Mouse (Mus musculus): ENCODE data around the gene Gm10521.

The Gm10521 gene

DNA sequence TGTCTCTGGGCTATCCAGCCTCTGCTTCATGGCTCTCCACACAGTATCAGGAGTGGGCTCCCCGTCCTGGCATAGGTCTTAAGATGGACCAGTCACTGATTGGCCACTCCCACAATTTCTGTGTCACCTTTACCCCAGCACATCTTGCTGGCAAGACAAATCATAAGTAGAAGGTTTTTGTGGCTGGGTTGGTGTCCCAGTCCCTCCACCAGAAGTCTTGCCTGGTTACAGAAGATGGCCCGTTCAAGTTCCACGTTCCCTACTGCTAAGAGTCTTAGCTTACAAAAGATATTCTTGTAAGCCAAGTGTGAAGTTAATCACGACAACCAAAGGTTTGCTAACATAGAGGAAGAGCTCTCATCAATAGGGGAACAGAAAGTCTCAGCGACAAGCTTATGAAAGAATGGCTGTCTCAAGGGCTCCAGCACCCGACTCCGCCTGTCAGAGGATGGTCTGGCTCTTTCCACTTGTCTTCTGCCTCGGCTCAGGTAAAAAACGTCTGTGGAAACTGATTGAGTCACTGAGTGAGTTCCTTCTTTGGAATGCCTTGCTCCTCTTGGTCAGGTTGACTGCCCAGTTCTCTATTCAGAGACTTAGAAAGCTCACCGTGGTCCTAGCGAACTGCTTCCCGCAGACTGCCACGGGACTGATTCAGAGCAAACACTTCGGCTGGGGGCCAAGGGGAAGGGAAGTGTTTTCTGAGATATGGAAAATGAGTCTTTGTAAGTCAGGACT, 22.0 kb downstream of the Gm10521 start, which contains the start of gene Slamf6:
Gene Slamf6, plus strand, starts transcription at position 211 of the 735 bp plus-strand sequence.
- Histone ChIP-seq H3K27me3 (ENCODE audit: insufficient read depth, low read length) (no peaks in the 10 kb centered on the region), H3K4me3 (replicated peaks; ENCODE audit: low read length) (no peak within 1 kb of the TSS), H3K9me3 (ENCODE audit: low read length) (peaks cover 7% of the 10 kb centered on the region; the same call in 1 of the 2 replicates), H3K4me1 (replicated peaks; ENCODE audit: low read depth, low read length) (no peaks in the 10 kb centered on the region), H3K36me3 (ENCODE audit: insufficient read depth, low read length) (no peaks in the 10 kb centered on the region)
- TF ChIP-seq NANOG (IDR thresholded peaks at IDR 0.05; ENCODE audit: borderline replicate concordance, low read length) (no peak), CTCF (conservative IDR thresholded peaks at IDR 0.05; ENCODE audit: low read length) (no peak), POU5F1 (IDR thresholded peaks at IDR 0.05; ENCODE audit: borderline replicate concordance, low read length) (no peak)

- TF ChIP-seq POU5F1 (IDR thresholded peaks at IDR 0.05; ENCODE audit: borderline replicate concordance, low read length) (no peak), NANOG (IDR thresholded peaks at IDR 0.05; ENCODE audit: borderline replicate concordance, low read length) (no peak), CTCF (conservative IDR thresholded peaks at IDR 0.05; ENCODE audit: low read length) (no peak)
- H3K4me1 ChIP-seq (replicated peaks; ENCODE audit: low read depth, low read length): no peaks in the 10 kb centered on the region
- no peaks in the 10 kb centered on the region for H3K36me3 ChIP-seq (ENCODE audit: insufficient read depth, low read length)
- no peak overlapping the region for H3K4me3 ChIP-seq (replicated peaks; ENCODE audit: low read length)
- no peaks in the 10 kb centered on the region for H3K9me3 ChIP-seq (ENCODE audit: low read length)
- H3K27me3 ChIP-seq (ENCODE audit: insufficient read depth, low read length): no peaks in the 10 kb centered on the region
Measured at GRCm38 (mm10) chr1:171918136-171918920, 22.9 kb downstream of the Gm10521 start.

- Histone ChIP-seq H3K36me3 (ENCODE audit: insufficient read depth, low read length) (no peaks in the 10 kb centered on the region), H3K4me3 (replicated peaks; ENCODE audit: low read length) (no peak overlapping the region), H3K9me3 (ENCODE audit: low read length) (no peaks in the 10 kb centered on the region), H3K4me1 (replicated peaks; ENCODE audit: low read depth, low read length) (no peaks in the 10 kb centered on the region), H3K27me3 (ENCODE audit: insufficient read depth, low read length) (no peaks in the 10 kb centered on the region)
- no peak for TF ChIP-seq CTCF (conservative IDR thresholded peaks at IDR 0.05; ENCODE audit: low read length)
- TF ChIP-seq POU5F1 (IDR thresholded peaks at IDR 0.05; ENCODE audit: borderline replicate concordance, low read length): no peak
- TF ChIP-seq NANOG (IDR thresholded peaks at IDR 0.05; ENCODE audit: borderline replicate concordance, low read length): no peak
Measured at GRCm38 (mm10) chr1:171919193-171919592, 23.7 kb downstream of the Gm10521 start.

DNA sequence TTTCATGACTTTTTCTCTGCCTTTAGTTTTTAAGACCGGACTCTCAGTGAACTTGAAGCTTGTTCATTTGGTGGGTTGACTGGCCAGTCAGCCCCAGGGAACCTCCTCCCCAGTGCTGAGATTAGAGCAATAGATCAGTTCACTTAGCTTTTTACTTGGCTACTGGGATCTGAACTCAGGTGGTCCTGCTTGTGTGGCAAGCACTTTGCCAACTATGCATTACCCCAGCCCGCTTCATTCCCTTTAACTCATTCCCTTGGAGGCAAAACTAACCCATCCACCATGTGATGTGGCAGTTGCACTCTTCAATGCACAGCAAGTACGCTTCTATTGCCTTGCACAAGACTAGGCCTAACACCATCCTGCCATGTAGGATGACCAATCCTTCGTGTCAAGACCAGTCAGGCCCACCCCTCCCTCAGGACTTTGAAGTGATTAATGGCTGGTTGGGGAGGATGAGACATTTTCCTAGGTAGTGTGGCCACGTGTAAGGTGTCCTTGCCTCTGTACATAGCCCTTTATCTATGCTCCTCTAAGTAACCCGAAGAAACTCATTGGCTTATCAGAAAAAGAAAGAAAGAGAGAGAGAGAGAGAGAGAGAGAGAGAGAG, 24.5 kb downstream of the Gm10521 start:
- Histone ChIP-seq H3K9me3 (ENCODE audit: low read length) (no peaks in the 10 kb centered on the region), H3K4me1 (replicated peaks; ENCODE audit: low read depth, low read length) (no peaks in the 10 kb centered on the region), H3K27me3 (ENCODE audit: insufficient read depth, low read length) (no peaks in the 10 kb centered on the region), H3K4me3 (replicated peaks; ENCODE audit: low read length) (no peak overlapping the region), H3K36me3 (ENCODE audit: insufficient read depth, low read length) (no peaks in the 10 kb centered on the region)
- TF ChIP-seq POU5F1 (IDR thresholded peaks at IDR 0.05; ENCODE audit: borderline replicate concordance, low read length) (no peak), NANOG (IDR thresholded peaks at IDR 0.05; ENCODE audit: borderline replicate concordance, low read length) (no peak), CTCF (conservative IDR thresholded peaks at IDR 0.05; ENCODE audit: low read length) (no peak)

GRCm38 (mm10) chr1:171920989-171921621, 25.6 kb downstream of the Gm10521 start:
- Histone ChIP-seq H3K27me3 (ENCODE audit: insufficient read depth, low read length) (no peaks in the 10 kb centered on the region), H3K4me3 (replicated peaks; ENCODE audit: low read length) (no peak overlapping the region), H3K4me1 (replicated peaks; ENCODE audit: low read depth, low read length) (no peaks in the 10 kb centered on the region), H3K36me3 (ENCODE audit: insufficient read depth, low read length) (no peaks in the 10 kb centered on the region), H3K9me3 (ENCODE audit: low read length) (no peaks in the 10 kb centered on the region)
- TF ChIP-seq NANOG (IDR thresholded peaks at IDR 0.05; ENCODE audit: borderline replicate concordance, low read length): no peak
- no peak for TF ChIP-seq CTCF (conservative IDR thresholded peaks at IDR 0.05; ENCODE audit: low read length)
- no peak for TF ChIP-seq POU5F1 (IDR thresholded peaks at IDR 0.05; ENCODE audit: borderline replicate concordance, low read length)

DNA sequence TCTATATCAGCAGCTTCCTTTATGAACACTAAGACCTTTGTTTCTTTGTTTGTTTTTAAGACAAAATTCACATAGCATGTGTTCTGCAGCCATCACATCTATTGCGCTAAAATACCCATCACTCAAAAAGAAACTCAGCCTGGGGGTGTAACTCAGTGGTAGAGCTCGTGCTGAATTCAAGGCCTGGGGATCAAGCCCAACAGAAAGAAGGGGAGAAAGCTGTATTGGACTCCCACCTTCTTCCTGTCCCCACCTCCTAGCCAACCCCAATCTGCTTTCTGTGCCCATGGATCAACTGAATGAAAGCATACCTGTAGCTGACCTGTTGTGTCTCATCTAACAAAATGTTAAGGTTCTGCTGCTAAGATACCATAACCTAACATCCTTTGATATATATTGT, 26.2 kb downstream of the Gm10521 start:
- H3K36me3 ChIP-seq (ENCODE audit: insufficient read depth, low read length): no peaks in the 10 kb centered on the region
- no peaks in the 10 kb centered on the region for H3K4me1 ChIP-seq (replicated peaks; ENCODE audit: low read depth, low read length)
- no peaks in the 10 kb centered on the region for H3K27me3 ChIP-seq (ENCODE audit: insufficient read depth, low read length)
- no peak overlapping the region for H3K4me3 ChIP-seq (replicated peaks; ENCODE audit: low read length)
- H3K9me3 ChIP-seq (ENCODE audit: low read length): no peaks in the 10 kb centered on the region
- TF ChIP-seq POU5F1 (IDR thresholded peaks at IDR 0.05; ENCODE audit: borderline replicate concordance, low read length): no peak
- TF ChIP-seq CTCF (conservative IDR thresholded peaks at IDR 0.05; ENCODE audit: low read length): no peak
- TF ChIP-seq NANOG (IDR thresholded peaks at IDR 0.05; ENCODE audit: borderline replicate concordance, low read length): no peak

GRCm38 (mm10) chr1:171922844-171923243, 27.4 kb downstream of the Gm10521 start:
- H3K4me1 ChIP-seq (replicated peaks; ENCODE audit: low read depth, low read length): no peaks in the 10 kb centered on the region
- no peaks in the 10 kb centered on the region for H3K9me3 ChIP-seq (ENCODE audit: low read length)
- TF ChIP-seq CTCF (conservative IDR thresholded peaks at IDR 0.05; ENCODE audit: low read length): no peak
- no peak for TF ChIP-seq POU5F1 (IDR thresholded peaks at IDR 0.05; ENCODE audit: borderline replicate concordance, low read length)
- TF ChIP-seq NANOG (IDR thresholded peaks at IDR 0.05; ENCODE audit: borderline replicate concordance, low read length): no peak
- H3K27me3 ChIP-seq (ENCODE audit: insufficient read depth, low read length): no peaks in the 10 kb centered on the region
- no peaks in the 10 kb centered on the region for H3K36me3 ChIP-seq (ENCODE audit: insufficient read depth, low read length)
- H3K4me3 ChIP-seq (replicated peaks; ENCODE audit: low read length): no peak overlapping the region

DNA sequence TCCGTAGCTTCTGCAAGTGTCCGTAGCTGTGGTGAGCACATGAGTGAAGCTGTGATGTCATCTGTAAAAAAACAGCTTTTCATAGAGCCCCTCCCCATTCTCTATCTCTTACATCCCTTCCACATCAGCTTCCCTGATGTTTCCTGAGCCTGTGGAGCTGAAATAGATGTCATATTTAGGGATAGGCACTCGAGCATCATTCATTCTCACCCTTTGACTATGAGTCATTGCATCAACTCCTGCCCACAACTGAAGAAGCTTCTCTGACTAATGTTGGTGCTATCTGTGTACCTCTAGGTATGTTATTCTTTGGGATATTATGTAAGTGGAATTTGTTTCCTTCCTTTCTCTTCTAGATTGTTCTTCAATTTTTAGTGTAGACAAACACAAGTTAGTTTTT, 29.4 kb downstream of the Gm10521 start:
- TF ChIP-seq NANOG (IDR thresholded peaks at IDR 0.05; ENCODE audit: borderline replicate concordance, low read length): no peak
- no peak for TF ChIP-seq POU5F1 (IDR thresholded peaks at IDR 0.05; ENCODE audit: borderline replicate concordance, low read length)
- no peak for TF ChIP-seq CTCF (conservative IDR thresholded peaks at IDR 0.05; ENCODE audit: low read length)
- Histone ChIP-seq H3K36me3 (ENCODE audit: insufficient read depth, low read length) (no peaks in the 10 kb centered on the region), H3K4me1 (replicated peaks; ENCODE audit: low read depth, low read length) (no peaks in the 10 kb centered on the region), H3K27me3 (ENCODE audit: insufficient read depth, low read length) (no peaks in the 10 kb centered on the region), H3K4me3 (replicated peaks; ENCODE audit: low read length) (no peak overlapping the region), H3K9me3 (ENCODE audit: low read length) (no peaks in the 10 kb centered on the region)
